Mouse (Mus musculus) midbrain, embryonic 10.5 days (tissue): ENCODE measurements around the gene Triobp. TPM values are rescaled to one million over a fixed set of nuclear protein-coding genes. Genes with fewer than 3 reads are reported as not detected.

Source experiments
- DNase-seq: peaks from one replicate; pipeline ENCODE4 v3.0.0-alpha.2; 2017; ENCODE audit warnings: low spot score
- H3K27ac ChIP-seq: fragments of 300-500 bp; sonication (generic); replicated peaks from 2 replicates; pipeline ENCODE4 v1.5.1; 2016; ENCODE audit warnings: mild to moderate bottlenecking
- H3K27me3 ChIP-seq: fragments of 300-500 bp; sonication (generic); 2 replicates; pipeline ENCODE4 v1.6.1; 2016; ENCODE audit warnings: low read depth, mild to moderate bottlenecking; ENCODE audit not compliant: poor library complexity, severe bottlenecking
- H3K36me3 ChIP-seq: fragments of 300-500 bp; sonication (generic); 2 replicates; pipeline ENCODE4 v1.6.1; 2016; ENCODE audit warnings: mild to moderate bottlenecking, moderate library complexity
- H3K4me1 ChIP-seq: fragments of 300-500 bp; sonication (generic); 2 replicates; pipeline ENCODE4 v1.6.1; 2016
- H3K4me3 ChIP-seq: fragments of 300-500 bp; sonication (generic); 2 replicates; pipeline ENCODE4 v1.5.1; 2016; ENCODE audit warnings: mild to moderate bottlenecking, moderate library complexity
- H3K9me3 ChIP-seq: fragments of 300-500 bp; sonication (generic); replicated peaks from 2 replicates; pipeline ENCODE4 v1.6.1; 2016; ENCODE audit warnings: mild to moderate bottlenecking
- WGBS: fragments of 180-500 bp; shearing (Covaris S2); methylation state at CpG from one replicate; pipeline ENCODE4 v1.1.7; 2016; 5-methylcytosine and 5-hydroxymethylcytosine counted together
- polyA plus RNA-seq: library from polyadenylated mRNA; unstranded; fragments of >200 nt; fragmentation: Nextera tagmentation; extraction: Ambion mirVana; gene quantifications from 2 replicates; pipeline ENCODE4 v1.2.1, GENCODE M21; 2016

Gene Triobp
- polyA plus RNA-seq, 1 experiment from 2014 or later = 39.7 TPM

DNA sequence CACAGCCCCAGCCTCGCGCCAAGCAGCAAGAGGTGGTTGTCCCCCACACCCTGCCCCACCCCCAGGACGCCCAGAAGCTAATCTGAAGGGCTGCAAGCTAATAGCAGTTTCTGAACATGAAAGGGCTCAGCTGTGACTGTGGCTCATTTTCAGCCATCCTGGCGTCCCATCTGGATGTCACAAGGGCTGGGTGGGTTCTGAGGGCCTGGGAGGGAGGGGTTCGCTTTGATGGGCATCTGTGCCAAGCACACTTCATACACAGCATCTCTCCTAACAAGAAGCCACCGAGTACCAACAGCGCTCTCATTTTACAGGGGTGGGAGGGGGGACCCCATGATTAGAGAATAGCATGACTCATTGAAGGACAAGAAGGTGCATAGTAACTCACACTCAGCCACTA is 65.9 kb downstream of the Triobp start:
- H3K4me1 ChIP-seq = peaks cover 28% of the 10 kb centered on the region
- no peak for DNase-seq
- 80% methylated on average over 7 of the region's 7 CpGs for WGBS
- no peaks in the 10 kb centered on the region for H3K9me3 ChIP-seq
- H3K27me3 ChIP-seq = no peaks in the 10 kb centered on the region
- no peak overlapping the region for H3K4me3 ChIP-seq
- H3K27ac ChIP-seq = no peak overlapping the region; the same call in 1 of the 2 replicates
- no peaks in the 10 kb centered on the region for H3K36me3 ChIP-seq

GRCm38 (mm10) chr15:79018191-79018590 is 70.7 kb downstream of the Triobp start:
- DNase-seq = no peak
- Histone ChIP-seq H3K9me3 (no peaks in the 10 kb centered on the region), H3K27me3 (no peaks in the 10 kb centered on the region), H3K4me1 (peaks cover 9% of the 10 kb centered on the region; the same call in 1 of the 2 replicates), H3K27ac (no peak overlapping the region), H3K36me3 (no peaks in the 10 kb centered on the region), H3K4me3 (no peak overlapping the region)
- 62% methylated on average over 4 of the region's 4 CpGs for WGBS

- 0 out of 2 replicates have a peak, but pooled peaks cover 6% of the 10 kb centered on the region for H3K4me1 ChIP-seq
- peaks cover 6% of the 10 kb centered on the region; the same call in 1 of the 2 replicates for H3K27me3 ChIP-seq
- no peak for DNase-seq
- no peak overlapping the region for H3K27ac ChIP-seq
- no peaks in the 10 kb centered on the region for H3K36me3 ChIP-seq
- H3K4me3 ChIP-seq = no peak overlapping the region
- 70% methylated on average over 3 of the region's 3 CpGs for WGBS
- H3K9me3 ChIP-seq = no peaks in the 10 kb centered on the region
Measured at GRCm38 (mm10) chr15:79018886-79019285, 71.4 kb downstream of the Triobp start.

DNA sequence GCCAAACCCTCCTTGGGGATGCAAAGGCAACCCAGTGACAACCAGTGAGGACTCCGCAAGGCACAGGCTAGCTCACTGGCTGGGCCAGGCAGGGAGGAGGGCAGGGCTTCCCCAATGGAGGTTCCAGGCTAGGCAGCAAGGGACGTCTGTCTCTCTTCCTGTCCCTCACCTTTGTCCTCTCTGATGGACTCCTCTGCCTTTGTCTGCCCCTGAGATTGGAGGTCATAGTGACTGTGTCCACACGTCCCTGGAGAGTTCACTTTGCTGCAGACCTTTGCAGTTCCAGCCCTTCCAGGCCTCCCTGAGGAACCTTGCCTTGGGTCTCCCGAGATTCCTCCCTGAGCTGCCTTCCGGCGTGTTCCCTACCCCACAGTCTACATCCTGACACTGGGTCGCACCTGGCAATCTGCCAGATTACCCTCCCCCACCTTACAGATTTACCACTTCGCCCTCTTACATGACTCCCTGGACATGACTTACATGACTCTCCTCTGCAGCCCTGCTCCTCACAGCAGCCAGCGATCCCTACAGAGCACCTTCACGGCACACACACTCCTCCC is 75.2 kb downstream of the Triobp start:
- 76% methylated on average over 10 of the region's 10 CpGs for WGBS

DNA sequence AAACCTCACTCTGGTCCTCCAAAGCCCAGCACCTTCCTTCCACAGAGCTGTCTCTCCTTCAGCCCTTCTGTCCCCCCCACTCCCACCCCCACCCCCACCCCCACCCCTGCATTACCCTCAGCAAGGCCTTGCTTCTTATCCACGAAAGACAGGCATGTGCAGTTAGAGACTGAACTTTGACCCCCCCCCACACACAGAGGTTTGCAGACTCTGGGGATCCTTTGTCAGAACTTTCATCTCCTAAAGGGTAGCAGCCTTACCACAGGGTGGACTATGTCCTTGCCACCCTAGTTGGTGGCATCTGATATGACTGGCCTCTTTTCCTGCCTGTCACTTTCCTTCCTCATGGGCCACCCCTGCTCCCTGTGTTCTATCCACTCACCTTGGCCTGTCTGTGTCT is 75.8 kb downstream of the Triobp start:
- Histone ChIP-seq H3K36me3 (no peaks in the 10 kb centered on the region), H3K27me3 (peaks cover 40% of the 10 kb centered on the region), H3K4me1 (peaks cover 36% of the 10 kb centered on the region), H3K9me3 (no peaks in the 10 kb centered on the region), H3K27ac (no peak overlapping the region), H3K4me3 (no peak overlapping the region)
- WGBS = 78% methylated on average over 1 of the region's 1 CpGs
- no peak for DNase-seq

More for the DNA sequence above, 75.2 kb downstream of the Triobp start:
- no peak for DNase-seq
- H3K36me3 ChIP-seq = no peaks in the 10 kb centered on the region
- H3K27me3 ChIP-seq = peaks cover 40% of the 10 kb centered on the region
- H3K27ac ChIP-seq = 0 out of 2 replicates have a peak overlapping the region, but pooled peaks have one; percentile 18
- H3K4me1 ChIP-seq = peaks cover 31% of the 10 kb centered on the region
- no peaks in the 10 kb centered on the region for H3K9me3 ChIP-seq
- no peak overlapping the region for H3K4me3 ChIP-seq

DNA sequence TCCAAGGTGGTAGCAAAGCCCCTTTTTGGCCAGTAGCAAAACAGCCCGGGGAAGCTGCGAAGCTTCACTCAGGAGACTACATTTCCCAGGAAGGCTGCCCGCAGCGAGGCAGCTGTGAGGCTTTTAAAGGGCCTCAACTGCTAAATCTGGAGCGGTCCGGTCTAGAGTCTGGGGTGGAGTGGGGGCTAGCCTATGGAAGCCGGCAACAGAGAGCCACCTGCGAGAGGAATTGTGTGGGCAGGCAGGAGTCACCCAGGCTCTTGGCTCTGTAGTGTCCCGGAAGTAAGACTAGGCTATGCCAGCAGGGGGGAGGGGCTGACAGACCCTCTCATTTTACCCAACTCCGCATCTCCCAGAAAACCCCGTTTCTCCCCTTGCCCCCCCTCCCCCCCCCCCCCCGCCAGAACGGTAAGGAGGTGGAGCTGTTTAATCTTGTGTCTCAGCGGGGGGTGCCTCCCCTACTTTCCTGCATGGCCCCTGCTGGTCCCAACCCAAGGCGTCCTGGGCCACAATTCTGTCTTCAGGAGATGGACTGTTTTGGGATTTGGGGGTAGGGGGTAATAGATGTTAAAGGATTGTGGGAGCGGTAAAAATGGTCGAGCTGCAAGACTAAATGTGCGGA is 78.3 kb downstream of the Triobp start:
- Histone ChIP-seq H3K4me1 (peaks cover 56% of the 10 kb centered on the region), H3K27me3 (peaks cover 40% of the 10 kb centered on the region), H3K36me3 (no peaks in the 10 kb centered on the region), H3K27ac (peak overlapping the region; percentile 69), H3K4me3 (peak overlapping the region; percentile 42), H3K9me3 (no peaks in the 10 kb centered on the region)
- no peak for DNase-seq
- 6% methylated on average over 18 of the region's 18 CpGs for WGBS

DNA sequence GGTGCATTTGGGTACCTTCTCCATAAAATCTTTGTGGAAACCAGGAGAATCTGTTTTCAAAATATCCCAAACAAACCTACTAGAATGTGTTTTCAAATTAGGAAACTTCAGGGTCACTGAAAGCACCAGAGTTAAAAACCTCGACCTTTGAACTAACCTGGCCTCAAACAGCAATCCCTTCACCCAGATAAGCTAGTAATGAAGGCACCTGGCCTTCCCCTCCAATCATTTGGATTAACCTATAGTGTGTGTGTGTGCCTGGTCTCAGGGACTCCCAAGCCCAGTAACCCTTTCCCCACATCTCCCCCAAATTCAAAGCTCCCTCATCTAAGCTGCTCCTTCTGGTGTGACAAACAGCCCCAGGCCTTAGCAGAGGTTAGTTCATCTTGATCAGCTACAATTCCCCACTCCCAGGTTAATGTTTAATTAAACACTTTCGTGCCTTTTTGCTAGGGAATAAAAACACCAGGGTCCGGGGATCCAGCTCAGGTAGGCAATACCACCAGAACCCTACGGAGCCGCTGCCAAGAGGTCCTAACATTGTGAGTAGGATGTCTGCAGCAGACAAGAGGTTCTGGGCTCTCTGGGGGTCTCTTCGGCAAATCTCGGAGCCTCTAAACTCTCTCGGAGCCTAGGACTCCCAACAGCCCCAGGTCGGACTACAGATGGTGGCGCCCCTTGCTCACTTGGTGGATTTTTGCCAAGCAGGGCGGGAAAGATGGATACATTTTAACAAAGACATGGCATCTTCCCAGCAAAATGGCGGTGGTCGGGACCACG is 79.2 kb downstream of the Triobp start:
- WGBS = 48% methylated on average over 14 of the region's 14 CpGs
- no peak for DNase-seq
- peaks cover 65% of the 10 kb centered on the region for H3K4me1 ChIP-seq
- no peaks in the 10 kb centered on the region for H3K36me3 ChIP-seq
- peak overlapping the region; percentile 100 for H3K27ac ChIP-seq
- H3K4me3 ChIP-seq = peak overlapping the region; percentile 85
- no peaks in the 10 kb centered on the region for H3K9me3 ChIP-seq
- peaks cover 40% of the 10 kb centered on the region for H3K27me3 ChIP-seq

DNA sequence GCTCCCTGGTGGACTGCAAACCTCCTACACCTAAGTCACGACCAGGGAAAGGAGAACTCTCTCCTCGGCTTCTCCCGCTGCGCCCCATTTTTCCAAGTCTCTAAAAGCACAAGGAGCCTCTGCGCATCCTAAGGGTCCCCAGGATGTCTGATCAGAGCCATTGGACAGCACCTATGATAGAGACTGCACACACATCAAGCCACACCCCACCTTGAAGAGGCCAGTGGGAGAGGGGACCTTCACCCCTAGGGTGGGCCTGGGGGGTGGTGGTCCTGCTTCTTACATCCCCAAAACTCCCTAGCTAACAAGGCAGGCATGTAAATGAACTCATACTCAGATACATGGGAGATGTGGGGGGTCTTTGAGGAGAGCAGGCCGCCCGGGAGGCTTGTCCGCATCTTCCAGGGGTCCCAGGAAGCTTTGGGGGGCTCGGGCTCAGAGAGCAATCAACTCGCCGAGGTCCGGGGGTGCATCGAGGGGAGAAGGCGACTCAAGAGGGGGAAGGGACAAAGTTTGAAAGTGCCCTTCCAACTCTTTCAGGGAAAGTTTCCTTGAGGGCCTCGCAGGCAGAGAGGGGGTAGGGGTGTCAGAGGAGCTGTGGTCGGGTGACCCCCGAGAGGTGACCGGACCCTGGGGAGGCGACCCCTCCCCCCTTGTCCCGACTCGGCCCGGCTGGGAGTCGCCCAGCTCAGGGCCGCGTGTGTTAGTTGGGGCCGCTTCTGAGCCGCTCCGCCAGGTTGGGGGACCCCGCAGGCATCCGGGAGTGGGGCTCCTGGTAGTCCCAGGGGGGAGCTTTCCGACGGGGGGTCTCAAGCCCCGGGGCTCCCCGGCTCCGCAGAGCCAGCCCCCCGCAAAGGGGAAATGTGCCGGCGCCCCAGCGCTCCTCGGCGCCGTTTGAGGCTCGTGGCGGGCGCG is 80.0 kb downstream of the Triobp start:
- H3K36me3 ChIP-seq = no peaks in the 10 kb centered on the region
- 6% methylated on average over 46 of the region's 46 CpGs for WGBS
- DNase-seq = peak; percentile 55
- H3K4me1 ChIP-seq = peaks cover 65% of the 10 kb centered on the region
- H3K27me3 ChIP-seq = peaks cover 40% of the 10 kb centered on the region
- H3K9me3 ChIP-seq = no peaks in the 10 kb centered on the region
- H3K4me3 ChIP-seq = peak overlapping the region; percentile 85
- H3K27ac ChIP-seq = peak overlapping the region; percentile 100

GRCm38 (mm10) chr15:79028237-79028738 is 80.8 kb downstream of the Triobp start, which contains the start of gene H1f0:
Gene H1f0, plus strand, starts transcription at chr15:79028450.
- Histone ChIP-seq H3K36me3 (no peaks in the 10 kb centered on the region), H3K9me3 (no peaks in the 10 kb centered on the region), H3K27me3 (peaks cover 40% of the 10 kb centered on the region), H3K4me1 (peaks cover 59% of the 10 kb centered on the region), H3K27ac (peak within 1 kb of the TSS; percentile 100), H3K4me3 (peak within 1 kb of the TSS; percentile 85)
- peak; percentile 96 for DNase-seq
- under 1% methylated on average over 58 of the region's 58 CpGs for WGBS

DNA sequence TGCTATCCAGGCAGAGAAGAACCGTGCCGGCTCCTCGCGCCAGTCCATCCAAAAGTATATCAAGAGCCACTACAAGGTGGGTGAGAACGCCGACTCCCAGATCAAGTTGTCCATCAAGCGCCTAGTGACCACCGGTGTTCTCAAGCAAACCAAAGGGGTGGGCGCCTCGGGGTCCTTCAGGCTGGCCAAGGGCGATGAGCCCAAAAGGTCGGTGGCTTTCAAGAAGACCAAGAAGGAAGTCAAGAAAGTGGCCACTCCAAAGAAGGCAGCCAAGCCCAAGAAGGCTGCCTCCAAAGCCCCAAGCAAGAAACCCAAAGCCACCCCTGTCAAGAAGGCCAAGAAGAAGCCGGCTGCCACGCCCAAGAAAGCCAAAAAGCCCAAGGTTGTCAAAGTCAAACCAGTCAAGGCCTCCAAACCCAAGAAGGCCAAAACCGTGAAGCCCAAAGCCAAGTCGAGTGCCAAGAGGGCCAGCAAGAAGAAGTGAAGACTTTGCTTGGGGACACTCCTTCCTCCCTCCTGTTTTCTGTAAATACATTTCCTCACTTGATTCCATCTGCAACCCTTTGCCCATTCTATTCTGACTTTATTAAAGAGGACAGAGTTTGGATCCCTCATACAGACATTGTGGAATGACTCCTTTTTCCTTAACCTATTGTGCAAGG is 81.4 kb downstream of the Triobp start:
- Histone ChIP-seq H3K27ac (peak overlapping the region; percentile 100), H3K9me3 (no peaks in the 10 kb centered on the region), H3K36me3 (no peaks in the 10 kb centered on the region), H3K4me3 (peak overlapping the region; percentile 85), H3K27me3 (peaks cover 34% of the 10 kb centered on the region), H3K4me1 (peaks cover 59% of the 10 kb centered on the region)
- WGBS = 34% methylated on average over 16 of the region's 16 CpGs
- no peak for DNase-seq

DNA sequence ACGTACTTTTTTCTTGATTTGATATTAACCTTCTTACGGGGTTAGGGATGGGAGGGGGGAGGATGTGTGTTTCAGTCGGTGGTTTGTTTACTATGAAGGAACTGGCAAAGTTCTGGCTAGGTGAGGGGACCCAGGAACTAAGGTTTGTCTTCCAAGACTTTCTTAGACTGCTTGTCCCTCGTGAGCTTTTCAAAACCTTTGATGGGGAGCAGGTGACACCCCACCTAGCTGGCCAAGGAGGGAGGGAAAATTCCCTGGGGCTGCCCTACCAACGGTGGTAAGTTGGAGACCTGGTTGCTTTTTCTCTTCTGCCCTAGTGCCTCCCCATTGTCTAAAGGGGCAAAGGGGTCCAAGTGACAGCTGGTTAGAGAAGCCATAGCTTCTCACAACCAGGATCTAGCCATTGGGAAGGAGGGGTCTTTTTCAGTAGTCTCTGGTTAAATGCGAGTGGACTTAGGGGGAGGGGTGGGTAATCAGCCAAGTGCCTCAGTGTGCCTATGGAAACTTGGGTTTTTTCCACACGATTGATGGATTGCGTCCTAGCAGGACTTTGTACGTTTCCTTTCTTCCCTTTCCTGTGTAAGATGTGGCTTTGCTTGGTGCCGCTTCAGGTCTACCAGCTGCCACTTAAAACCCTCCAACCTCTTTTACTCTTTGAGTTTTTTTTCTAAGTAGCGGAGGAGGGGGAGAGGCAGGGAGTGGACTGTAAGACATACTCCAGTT is 82.2 kb downstream of the Triobp start:
- no peaks in the 10 kb centered on the region for H3K9me3 ChIP-seq
- H3K27me3 ChIP-seq = peaks cover 29% of the 10 kb centered on the region
- H3K4me1 ChIP-seq = peaks cover 59% of the 10 kb centered on the region
- 17% methylated on average over 11 of the region's 11 CpGs for WGBS
- H3K4me3 ChIP-seq = peak overlapping the region; percentile 85
- peak overlapping the region; percentile 75 for H3K27ac ChIP-seq
- H3K36me3 ChIP-seq = no peaks in the 10 kb centered on the region
- no peak for DNase-seq
